Mouse (Mus musculus) yolk sac, embryonic 10.5 days (tissue): Measurements from ENCODE around the gene Tomm20.
A peak's percentile ranks its signal among the peaks of the same experiment; 100 is the strongest.
"Not testable (repeated sequence)": the region's sequence is repeated elsewhere in the genome, so short reads cannot be mapped to it uniquely, and the experiment has no call there.

ENCODE experiments used
- DNase-seq: peaks from one replicate; pipeline ENCODE4 v3.0.0-alpha.2; 2017; ENCODE audit warnings: low spot score

Gene Tomm20

DNA sequence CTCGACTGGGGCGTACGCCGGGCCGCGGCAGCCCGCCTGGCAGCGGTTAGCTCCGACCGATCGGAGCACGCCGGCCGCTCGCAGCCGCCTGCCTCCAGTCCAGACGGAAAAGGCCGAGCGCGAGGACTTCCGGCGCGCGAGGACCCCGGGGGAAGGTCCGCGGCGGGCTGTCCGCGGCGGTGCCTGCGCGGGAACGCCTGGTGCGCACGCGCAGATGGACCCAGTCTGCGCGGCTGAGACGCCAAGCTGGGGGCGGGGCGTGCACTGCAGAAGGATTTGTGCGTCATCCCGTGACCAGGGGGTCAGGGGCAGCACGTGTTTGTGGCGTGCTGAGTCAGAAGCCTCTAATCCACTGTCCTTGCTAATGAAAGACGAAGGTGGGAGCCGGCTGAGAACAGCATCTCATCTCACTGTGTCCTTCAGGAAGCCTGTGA, at the start of gene Tomm20:
Tomm20 (minus strand) TSS at position 115 of the 434 bp plus-strand sequence.
- peak; percentile 97 for DNase-seq

DNA sequence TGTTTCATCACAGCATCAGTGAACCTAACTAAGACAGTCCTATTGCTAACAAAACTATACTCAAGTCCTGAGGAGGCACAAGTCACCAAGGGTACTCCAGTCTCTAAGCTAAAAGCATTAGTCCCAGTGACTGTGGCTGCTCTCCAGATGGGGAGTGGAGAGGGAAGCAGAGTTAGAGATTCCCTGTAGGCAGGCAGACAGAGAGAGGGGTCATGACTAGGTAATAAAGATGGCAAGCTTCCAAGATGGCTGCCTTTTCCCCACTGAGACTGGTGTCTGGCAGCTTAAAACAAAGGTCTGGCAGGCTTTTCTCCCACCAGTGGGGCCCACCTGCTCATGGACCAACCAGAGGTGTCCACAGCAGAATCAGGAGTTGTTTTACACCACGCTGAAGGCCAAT, 48.9 kb upstream of the Tomm20 start:
- no peak for DNase-seq

DNA sequence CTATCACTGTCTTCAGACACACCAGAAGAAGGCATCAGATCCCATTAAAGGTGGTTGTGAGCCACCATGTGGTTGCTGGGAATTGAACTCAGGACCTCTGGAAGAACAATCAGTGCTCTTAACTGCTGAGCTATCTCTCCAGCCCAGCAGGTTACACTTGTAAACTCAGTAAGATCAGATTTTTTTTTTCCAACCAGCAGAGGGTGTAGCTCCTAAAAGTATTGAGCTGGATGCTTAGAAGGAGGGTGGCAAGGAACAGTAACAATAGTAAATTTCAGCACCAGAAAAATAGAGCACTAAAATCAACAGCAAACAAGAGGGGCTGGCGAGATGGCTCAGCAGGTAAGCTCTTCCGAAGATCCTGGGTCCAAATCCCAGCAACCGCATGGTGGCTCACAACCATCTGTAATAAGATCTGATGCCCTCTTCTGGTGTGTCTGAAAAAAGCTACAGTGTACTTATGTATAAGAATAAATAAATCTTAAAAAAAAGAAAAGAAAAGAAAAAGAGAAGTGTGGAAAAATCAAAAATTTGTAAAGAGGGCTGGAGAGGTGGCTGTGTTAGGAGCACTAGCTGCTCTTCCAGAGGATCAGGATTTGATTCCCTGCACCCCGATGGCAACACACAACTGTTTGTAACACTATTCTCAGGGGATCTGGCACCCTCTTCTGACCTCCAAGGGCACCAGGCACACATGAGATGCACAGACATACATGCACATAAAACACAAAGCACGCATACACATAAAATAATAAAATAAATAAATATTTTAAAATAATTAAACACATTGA, 43.9 kb upstream of the Tomm20 start:
- no peak for DNase-seq

DNA sequence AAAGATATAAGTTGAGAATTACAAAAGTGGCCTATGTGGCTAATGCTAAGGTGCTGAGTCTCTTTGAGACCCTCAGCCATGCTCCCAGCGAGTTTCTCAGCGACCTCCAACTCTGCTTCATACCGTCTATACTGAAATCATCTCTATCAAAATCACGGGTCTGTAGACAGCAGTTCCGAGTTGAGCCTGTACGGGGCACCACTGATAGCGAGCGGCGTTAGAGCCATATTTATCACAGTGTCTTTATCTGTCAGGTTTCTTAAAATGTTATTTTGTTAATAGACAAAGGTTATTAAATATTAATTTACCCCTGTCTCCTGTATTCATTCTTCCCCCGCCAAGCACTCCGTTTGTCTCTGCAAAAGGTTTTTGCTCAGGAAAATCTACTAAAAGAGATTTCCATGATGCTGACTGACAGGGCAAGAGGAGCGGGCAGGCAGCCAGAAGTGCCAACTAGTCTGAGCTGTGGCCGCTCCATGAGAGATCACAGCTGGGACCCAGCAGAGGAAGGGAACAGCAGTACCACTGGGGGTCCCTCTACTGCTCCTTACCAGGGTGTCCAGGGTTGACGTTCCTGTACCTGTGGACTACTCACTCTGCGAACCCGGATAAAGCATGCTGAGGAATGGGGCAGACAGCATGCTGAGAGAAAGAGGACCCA, 42.8 kb upstream of the Tomm20 start:
- no peak for DNase-seq

DNA sequence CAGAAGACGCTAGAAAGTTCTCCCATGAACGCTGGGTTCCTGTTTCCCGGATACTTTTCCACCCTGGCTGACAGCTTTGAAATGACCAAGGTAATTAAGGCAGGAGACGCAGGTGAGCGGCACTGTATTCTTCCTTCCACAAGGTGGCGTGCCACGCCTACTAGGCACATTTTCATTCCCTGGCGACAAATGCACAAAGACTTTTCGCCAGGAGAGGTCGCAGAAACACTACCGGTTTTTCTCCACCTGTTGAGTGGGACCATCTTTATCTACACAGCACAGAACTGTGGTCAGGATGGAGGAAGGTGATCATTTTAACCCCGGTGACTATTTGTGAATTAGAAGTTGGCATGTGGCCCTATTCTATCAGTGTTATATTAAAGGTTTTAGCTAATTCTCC, 40.9 kb upstream of the Tomm20 start:
- DNase-seq = peak; percentile 77

DNA sequence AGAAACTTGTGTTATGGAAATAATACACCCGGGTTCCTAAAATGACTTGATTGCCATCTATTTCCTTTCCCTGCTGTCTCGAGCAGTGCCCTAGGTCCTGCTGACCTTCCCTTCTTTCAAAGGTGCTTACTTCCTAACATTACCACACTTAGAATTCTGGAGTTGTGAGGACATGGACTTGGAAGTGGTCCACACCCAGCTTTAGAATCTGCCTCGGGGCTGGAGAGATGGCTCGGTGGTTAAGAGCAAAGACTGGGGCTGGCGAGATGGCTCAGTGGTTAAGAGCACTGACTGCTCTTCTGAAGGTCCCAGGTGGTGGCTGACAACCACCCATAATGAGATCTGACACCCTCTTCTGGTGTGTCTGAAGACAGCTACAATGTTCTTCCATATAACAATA, 34.4 kb upstream of the Tomm20 start:
- DNase-seq = no peak

DNA sequence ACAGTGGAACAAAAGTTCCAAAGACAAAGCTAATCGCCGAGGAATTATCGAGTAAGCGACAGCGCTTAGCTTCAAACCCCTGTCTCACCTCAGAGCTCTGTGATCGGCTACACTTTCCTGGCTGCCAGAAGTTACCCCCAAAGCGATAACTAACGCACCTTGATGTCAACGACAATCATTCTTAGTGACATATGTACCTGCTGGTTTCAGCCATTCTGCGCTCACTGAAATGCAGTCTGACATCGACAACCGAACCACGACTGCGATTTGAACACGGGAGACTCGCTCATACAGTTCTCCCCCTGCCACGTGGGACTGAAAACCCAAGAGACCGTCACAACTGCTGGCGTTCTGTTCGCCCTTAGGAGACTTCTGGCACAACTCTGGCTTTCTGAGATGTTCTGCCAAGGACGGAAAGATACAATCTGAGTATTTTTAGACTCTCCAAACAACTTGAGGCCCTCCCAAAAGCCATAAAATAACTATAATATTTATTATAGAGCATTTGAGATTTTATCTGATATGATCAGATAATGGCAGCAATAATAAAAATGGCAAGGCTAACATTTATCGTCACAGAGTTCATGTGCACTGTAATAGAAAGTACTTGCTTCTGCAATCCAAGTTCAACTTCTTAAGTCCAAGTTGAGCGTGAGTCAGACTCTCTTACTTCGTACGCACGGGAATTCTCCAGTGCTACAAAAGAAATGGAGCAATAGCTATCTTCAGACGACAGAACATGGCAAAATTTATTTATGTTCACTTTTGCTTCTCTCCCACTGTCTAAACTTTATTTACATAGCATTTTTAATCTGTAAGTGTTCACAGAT, 33.7 kb upstream of the Tomm20 start:
- DNase-seq = no peak

DNA sequence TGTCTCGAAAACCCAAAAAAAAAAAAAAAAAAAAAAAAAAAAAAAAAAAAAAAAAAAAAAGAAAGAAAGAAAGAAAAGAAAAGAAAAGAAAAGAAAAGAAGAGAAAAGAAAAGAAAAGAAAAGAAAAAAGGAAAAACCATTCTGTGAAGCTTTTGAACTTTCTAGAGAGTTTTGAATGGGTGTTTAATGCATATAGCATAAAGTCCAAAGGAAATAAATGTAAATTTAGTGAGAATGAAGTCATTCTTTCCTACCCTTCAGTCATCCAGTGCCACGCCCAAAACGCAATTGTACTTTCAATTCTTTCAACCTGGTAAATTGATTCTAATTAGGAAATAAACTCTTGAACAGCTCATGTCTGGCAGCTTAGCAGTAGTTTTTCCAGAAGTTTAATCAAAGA, 32.9 kb upstream of the Tomm20 start:
- not testable (repeated sequence) for DNase-seq

DNA sequence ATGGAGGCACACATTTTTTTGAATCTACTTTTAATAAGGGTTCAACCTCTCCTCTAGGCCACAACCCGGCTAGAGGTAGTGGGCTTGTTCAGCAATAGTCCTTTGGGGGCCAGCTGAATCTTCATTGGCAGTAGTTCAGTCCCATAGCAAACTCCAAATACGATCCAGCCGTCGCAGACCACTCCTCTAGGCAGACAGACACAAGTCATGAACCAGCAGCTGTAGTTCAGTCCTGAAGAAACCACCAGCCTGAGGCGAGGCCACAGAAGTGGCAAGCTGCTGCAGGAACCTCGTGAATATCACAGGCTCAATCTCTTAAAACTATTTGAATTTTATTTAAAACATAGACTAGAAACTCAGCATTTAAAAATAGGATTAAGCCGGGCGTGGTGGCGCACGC, 32.4 kb upstream of the Tomm20 start:
- no peak for DNase-seq

DNA sequence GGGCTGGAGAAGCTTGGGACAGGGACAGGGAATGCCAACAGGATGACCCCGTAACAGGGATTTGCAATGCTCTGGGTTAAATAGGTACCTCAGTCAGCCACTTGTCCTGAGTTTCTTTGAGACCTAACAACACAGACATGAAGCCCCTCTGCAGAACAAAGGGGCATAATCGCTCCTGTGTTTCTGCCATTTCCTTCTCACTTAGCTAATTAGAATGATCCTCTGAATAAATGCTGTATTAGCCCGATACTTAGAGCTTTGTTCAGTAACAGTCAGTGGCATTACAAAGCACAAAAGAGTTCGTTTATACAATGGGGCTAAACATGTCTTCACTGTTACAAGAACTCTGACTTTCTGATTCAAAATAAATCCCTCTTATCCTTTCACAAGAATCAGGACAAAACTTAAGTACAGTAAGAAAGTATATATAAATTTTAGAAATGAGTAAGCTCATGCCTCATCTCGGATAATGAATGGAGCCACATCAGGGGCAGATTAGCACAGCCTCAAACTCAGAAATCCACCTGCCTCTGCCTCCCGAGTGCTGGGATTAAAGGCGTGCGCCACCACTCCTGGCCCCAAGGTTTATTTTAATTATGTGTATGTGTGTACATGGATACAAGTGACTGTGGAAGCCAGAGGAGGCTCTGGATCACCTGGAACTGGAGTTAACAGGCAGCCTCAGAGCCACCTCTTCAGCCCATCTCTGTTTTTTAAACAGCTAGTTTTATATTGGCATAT, 31.1 kb upstream of the Tomm20 start:
- DNase-seq = no peak

DNA sequence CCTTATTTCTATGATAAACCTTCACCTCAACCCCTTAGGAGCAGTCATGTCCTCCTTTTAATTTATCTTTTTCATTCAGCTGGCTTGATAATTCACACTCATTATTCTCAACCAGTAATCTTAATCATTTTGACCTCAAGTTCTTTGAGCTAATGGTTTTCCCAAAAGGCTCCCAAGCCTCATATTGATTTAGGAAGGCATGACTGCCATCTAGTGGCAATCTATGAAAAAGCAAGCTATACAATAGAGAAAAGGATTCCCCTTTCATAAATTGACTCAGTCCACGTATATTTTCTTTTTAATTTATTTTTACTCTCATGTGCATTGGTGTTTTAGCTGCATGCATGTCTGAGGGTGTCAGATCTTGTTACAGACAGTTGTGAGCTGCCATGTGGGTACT, 30.1 kb upstream of the Tomm20 start:
- no peak for DNase-seq

DNA sequence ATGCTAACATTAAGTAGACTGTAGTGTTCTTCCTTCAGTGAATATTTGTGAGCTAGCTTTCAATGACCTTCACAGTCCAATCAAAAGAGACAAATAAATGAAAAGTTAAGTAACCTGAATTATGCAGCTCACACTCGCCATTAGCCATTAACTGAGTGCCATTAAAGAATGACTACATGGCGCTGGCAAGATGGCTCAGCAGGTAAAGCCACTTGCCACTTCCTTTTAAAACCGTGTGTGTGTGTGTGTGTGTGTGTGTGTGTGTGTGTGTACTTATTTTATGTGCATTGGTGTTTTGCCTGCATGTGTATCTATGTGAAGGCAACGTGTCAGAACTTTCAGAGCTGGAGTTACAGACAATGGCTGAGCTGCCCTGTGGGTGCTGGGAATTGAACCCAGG, 28.9 kb upstream of the Tomm20 start:
- no peak for DNase-seq

DNA sequence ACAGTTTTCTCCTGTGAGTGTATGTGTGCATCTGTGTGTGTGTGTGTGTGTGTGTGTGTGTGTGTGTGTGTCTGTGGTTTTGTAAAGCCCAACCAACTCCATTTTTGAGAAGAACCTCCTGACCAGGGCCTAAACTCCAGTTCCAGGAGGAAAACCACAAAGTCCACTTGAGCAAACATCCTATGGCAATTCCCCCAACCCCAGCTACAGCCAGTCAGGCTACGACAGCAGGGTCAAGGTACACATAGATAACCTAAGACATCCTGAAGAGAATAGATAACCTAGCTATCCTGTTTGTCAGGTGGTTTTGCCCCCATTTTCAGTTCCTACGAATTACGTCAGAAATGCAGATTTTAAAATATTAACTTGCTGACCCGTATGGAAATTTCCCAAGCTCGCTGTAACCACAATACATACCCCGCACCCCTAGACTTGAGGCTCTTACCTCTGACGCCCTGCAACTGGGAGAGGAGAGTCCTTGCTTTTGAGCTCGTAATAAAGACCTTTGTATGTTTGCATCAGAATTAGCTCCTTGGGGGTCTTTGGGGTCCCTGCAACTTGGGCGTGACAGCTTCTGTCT, 28.1 kb upstream of the Tomm20 start:
- DNase-seq = peak; percentile 87

DNA sequence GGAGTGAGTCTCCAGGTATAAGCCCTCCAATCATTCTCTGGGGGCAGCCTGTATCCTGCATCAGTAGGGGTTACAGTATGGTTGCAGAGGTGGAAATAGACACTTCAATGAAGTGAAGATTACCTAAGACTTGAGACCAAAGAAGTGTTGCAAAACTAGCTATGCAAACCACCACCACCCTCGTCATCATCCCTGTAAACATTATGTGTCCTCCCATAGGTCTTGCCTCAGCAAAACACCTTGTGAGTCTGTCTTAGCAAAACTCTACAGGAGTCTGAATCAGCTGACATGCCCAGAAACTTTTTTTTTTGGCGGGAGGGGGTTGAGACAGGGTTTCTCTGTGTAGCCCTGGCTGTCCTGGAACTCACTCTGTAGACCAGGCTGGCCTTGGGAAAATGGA, 27.0 kb upstream of the Tomm20 start:
- DNase-seq = peak; percentile 78

DNA sequence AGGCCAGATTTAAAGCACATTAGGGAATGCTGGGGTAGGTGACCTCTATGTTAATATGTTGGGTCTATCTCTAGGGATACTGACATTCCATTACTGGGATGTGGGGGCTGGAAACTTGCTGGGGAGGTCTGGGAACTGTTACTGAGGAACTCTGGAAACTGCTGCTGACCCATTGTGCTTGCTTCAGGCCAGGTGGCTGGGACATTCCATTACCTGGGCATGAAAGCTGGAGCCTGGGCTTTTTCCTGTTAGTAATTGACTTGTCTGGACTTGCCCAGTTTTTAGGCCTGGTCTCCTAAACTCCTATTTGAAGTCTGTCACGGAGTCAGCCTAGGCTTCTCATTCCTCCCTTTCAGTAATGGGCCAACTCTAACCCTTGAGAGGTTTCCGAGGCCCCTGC, 26.5 kb upstream of the Tomm20 start:
- peak; percentile 27 for DNase-seq

DNA sequence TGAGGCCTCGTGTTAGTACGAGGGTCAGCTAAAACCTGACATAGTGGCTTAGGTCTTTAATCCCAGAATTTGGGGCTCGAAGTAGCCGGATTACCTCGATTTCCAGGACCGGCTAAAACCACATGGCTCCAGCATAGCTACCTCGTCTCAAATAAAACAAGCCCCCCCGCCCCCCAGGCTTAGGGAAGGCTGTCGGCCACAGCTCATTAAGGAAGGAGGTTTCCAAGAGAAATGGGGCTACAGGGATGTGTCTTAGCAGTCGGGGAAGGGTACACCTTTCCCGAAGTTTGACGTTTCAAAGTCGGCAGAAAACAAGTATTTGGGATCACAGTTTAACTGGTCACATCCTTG, 25.6 kb upstream of the Tomm20 start:
- DNase-seq = no peak

DNA sequence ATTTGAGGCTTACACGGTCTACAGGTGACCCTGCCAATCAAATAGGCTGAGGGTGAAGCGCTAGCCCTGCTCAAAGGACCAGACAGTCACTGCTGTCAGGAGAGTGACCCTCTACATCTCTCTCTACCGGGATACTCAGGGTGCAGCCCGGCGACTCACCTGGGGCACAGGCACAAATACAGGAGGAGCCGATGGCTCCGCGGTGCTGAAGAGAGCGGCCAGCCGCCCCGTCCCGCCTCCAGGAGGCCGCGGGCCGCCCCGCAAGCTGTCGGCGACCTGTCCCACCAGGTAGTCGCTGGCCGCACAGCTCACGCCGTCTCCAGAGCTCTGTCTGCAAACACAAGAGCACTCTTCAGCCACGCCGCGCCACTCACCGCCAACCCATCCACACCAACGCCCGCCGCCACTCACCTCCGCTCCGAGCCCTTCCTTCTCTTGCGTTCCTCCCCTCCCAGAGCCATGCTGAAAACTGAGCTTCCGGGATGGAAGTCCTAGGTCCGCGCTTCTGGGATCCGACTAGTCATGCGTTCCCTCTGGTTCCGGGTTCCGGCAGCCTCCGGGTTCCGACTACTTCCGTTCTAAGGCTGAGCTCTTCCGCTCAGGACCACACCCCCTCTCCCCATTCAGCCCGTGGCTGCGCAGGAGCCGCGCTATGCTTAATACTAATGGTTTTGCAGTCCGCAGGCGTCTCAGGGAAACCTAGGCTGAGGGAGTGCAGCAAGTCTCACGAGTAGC, 25.1 kb upstream of the Tomm20 start, which contains the start of gene Rbm34:
Rbm34 (minus strand) TSS at position 493 of the 735 bp plus-strand sequence.
- peak; percentile 95 for DNase-seq

DNA sequence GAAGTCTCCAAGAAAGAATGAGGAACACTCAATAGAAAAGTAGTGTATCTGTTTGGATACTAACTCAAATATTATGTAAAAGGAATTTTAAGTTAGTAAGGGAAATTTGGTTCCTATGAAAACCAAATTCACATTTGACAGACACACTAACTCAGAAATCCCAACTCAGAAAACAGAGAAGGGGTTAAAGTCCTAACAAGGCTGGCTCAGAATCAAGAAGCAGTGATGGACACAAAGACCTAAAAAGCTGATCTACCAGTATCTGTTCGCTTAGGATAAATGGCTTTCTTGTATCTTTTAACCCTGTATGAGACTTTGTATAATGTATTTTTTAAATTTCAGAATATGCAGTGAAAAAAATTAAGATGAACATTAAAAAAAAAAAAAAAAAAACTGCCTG, 23.9 kb upstream of the Tomm20 start:
- no peak for DNase-seq

DNA sequence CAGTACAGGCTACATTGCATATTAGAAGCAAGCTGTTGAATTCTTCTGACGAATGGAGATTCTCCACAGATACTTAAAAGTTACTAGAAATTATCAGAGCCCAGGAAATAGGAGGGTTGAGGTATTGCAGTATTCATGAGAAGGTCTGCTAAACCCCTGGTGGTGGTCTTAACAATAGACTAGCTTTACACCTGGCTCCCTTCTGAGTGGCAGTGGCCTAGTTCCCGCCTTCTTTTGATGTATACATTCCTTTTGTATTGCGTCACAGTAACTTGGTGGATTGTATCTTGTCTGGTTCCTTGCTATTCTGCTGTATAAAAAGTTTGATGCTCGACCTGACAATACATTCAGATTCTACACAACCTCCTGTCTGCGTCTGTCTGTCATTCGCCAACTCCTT, 22.5 kb upstream of the Tomm20 start:
- no peak for DNase-seq

DNA sequence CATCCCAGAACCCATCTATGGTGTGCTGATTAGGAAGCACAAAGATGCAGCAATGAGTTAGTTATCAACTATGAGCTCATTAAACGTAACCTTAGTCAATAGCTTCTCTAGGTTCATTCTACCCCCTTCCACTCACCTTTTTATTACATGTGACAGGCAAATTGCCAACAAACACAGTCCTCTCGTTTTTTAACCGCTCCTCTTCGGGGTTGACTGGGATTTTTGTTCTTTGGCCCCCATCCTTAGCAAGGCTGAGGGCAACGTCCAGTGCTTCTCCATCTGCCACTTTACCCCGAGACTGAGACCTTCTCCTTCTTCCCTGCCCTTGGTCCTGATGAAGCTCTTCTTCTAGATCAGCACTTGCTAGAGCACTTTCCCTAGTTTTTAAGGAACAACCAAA, 19.6 kb upstream of the Tomm20 start:
- DNase-seq = no peak

DNA sequence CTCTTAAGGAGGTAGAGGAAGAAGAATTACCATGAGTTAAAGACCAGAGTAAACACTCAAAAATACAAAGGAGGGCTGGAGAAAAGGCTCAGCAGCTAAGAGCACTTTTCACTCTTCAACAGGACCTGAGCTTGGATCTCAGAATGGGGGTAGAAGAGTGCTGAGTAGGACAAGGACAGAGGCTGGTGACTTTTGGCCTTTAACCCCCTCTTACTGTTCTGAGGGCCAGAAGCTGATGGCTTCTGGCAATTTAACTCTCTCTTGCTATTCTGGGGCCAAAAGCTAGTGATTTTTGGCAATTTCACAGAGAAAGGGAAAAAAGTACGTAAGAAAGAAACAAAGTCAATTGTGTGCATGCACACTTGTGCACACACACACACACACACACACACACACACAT, 17.2 kb upstream of the Tomm20 start:
- no peak for DNase-seq
